Mouse (Mus musculus) intestine, embryonic 16.5 days (tissue): ENCODE measurements at regions not wholly inside any gene's neighbourhood (a gene's known extent, or its start where the extent isn't known, plus 50 kb on each side); places are given as distances from the start of the nearest gene placed in this dataset.

Experiments
- ATAC-seq: fragments of 200-750 bp; cut with Nextera tagmentation; 2 replicates; pipeline ENCODE4 v1.8.0; 2017; ENCODE audit warnings: moderate TSS enrichment, moderate library complexity
- H3K27ac ChIP-seq: fragments of 300-500 bp; sonication (generic); 2 replicates; pipeline ENCODE4 v1.5.1; 2014; ENCODE audit warnings: mild to moderate bottlenecking, low read length
- H3K27me3 ChIP-seq: fragments of 300-500 bp; sonication (generic); replicated peaks from 2 replicates; pipeline ENCODE4 v1.6.1; 2014; ENCODE audit warnings: low read length, control low read depth, mixed read lengths; ENCODE audit not compliant: control insufficient read depth, insufficient read depth
- H3K36me3 ChIP-seq: fragments of 300-500 bp; sonication (generic); 2 replicates; pipeline ENCODE4 v1.6.1; 2014; ENCODE audit warnings: low read length, control low read depth; ENCODE audit not compliant: control insufficient read depth, insufficient read depth
- H3K4me1 ChIP-seq: fragments of 300-500 bp; sonication (generic); 2 replicates; pipeline ENCODE4 v1.6.1; 2014; ENCODE audit warnings: low read length, control low read depth, mixed read lengths; ENCODE audit not compliant: control insufficient read depth, insufficient read depth
- H3K4me2 ChIP-seq: fragments of 300-500 bp; sonication (generic); 2 replicates; pipeline ENCODE4 v1.6.1; 2014; ENCODE audit warnings: low read depth, low read length, control low read depth
- H3K4me3 ChIP-seq: fragments of 300-500 bp; sonication (generic); 2 replicates; pipeline ENCODE4 v1.5.1; 2014; ENCODE audit warnings: mild to moderate bottlenecking, low read length
- H3K9ac ChIP-seq: fragments of 300-500 bp; sonication (generic); 2 replicates; pipeline ENCODE4 v1.6.1; 2014; ENCODE audit warnings: low read depth, low read length
- H3K9me3 ChIP-seq: fragments of 300-500 bp; sonication (generic); 2 replicates; pipeline ENCODE4 v1.6.1; 2016; ENCODE audit warnings: low read length, control low read depth; ENCODE audit not compliant: control insufficient read depth
- WGBS: fragments of 180-500 bp; shearing (Covaris S2); extraction: QIAGEN DNeasy Blood & Tissue Kit; methylation state at CpG from one replicate; pipeline ENCODE4 v1.1.7; 2014; 5-methylcytosine and 5-hydroxymethylcytosine counted together

GRCm38 (mm10) chr8:49631286-49631685 is 787.5 kb upstream of the Tenm3 start:
- Histone ChIP-seq H3K27me3 (no peaks in the 10 kb centered on the region), H3K4me2 (no peak overlapping the region), H3K9ac (no peak overlapping the region), H3K9me3 (no peaks in the 10 kb centered on the region), H3K27ac (no peak overlapping the region), H3K4me3 (no peak overlapping the region), H3K36me3 (no peaks in the 10 kb centered on the region), H3K4me1 (no peaks in the 10 kb centered on the region)
- ATAC-seq, result no peak
- 74% methylated on average over 6 of the region's 6 CpGs for WGBS

GRCm38 (mm10) chr8:49627966-49628495 is 784.3 kb upstream of the Tenm3 start:
- WGBS, result 37% methylated on average over 10 of the region's 10 CpGs
- H3K9ac ChIP-seq, result no peak overlapping the region

GRCm38 (mm10) chr8:49595501-49595900 is 751.8 kb upstream of the Tenm3 start:
- H3K36me3 ChIP-seq, result no peaks in the 10 kb centered on the region
- no peak overlapping the region for H3K9ac ChIP-seq
- no peak overlapping the region for H3K4me3 ChIP-seq
- H3K4me2 ChIP-seq, result no peak overlapping the region
- ATAC-seq, result no peak
- H3K4me1 ChIP-seq, result no peaks in the 10 kb centered on the region
- 69% methylated on average over 2 of the region's 2 CpGs for WGBS
- H3K27ac ChIP-seq, result no peak overlapping the region
- no peaks in the 10 kb centered on the region for H3K27me3 ChIP-seq
- H3K9me3 ChIP-seq, result no peaks in the 10 kb centered on the region

More at GRCm38 (mm10) chr8:49627966-49628495, 784.3 kb upstream of the Tenm3 start:
- Histone ChIP-seq H3K9me3 (no peaks in the 10 kb centered on the region), H3K4me3 (no peak overlapping the region), H3K27ac (no peak overlapping the region), H3K4me2 (no peak overlapping the region), H3K36me3 (no peaks in the 10 kb centered on the region), H3K4me1 (no peaks in the 10 kb centered on the region), H3K27me3 (no peaks in the 10 kb centered on the region)
- ATAC-seq, result no peak

GRCm38 (mm10) chr8:49567423-49567822 is 723.7 kb upstream of the Tenm3 start:
- no peak for ATAC-seq
- Histone ChIP-seq H3K4me1 (no peaks in the 10 kb centered on the region), H3K36me3 (no peaks in the 10 kb centered on the region), H3K9ac (no peak overlapping the region), H3K27me3 (no peaks in the 10 kb centered on the region), H3K27ac (no peak overlapping the region), H3K9me3 (no peaks in the 10 kb centered on the region), H3K4me2 (no peak overlapping the region), H3K4me3 (no peak overlapping the region)
- WGBS, result 62% methylated on average over 3 of the region's 3 CpGs

- Histone ChIP-seq H3K4me2 (no peak overlapping the region), H3K9ac (no peak overlapping the region), H3K27me3 (no peaks in the 10 kb centered on the region), H3K4me3 (no peak overlapping the region), H3K9me3 (no peaks in the 10 kb centered on the region), H3K27ac (no peak overlapping the region), H3K4me1 (no peaks in the 10 kb centered on the region), H3K36me3 (no peaks in the 10 kb centered on the region)
- 89% methylated on average over 5 of the region's 5 CpGs for WGBS
- no peak for ATAC-seq
Observed at GRCm38 (mm10) chr8:49563499-49564279, 719.9 kb upstream of the Tenm3 start.

GRCm38 (mm10) chr8:49562976-49563375 is 719.2 kb upstream of the Tenm3 start:
- Histone ChIP-seq H3K9ac (no peak overlapping the region), H3K4me2 (no peak overlapping the region), H3K9me3 (no peaks in the 10 kb centered on the region), H3K4me3 (no peak overlapping the region), H3K36me3 (no peaks in the 10 kb centered on the region), H3K4me1 (no peaks in the 10 kb centered on the region), H3K27ac (no peak overlapping the region), H3K27me3 (no peaks in the 10 kb centered on the region)
- ATAC-seq, result no peak
- WGBS, result 80% methylated on average over 4 of the region's 4 CpGs

GRCm38 (mm10) chr8:49555724-49556457 is 712.1 kb upstream of the Tenm3 start:
- H3K4me3 ChIP-seq, result no peak overlapping the region
- H3K4me2 ChIP-seq, result no peak overlapping the region
- H3K27ac ChIP-seq, result no peak overlapping the region
- ATAC-seq, result no peak
- 55% methylated on average over 7 of the region's 7 CpGs for WGBS
- H3K9me3 ChIP-seq, result no peaks in the 10 kb centered on the region
- no peak overlapping the region for H3K9ac ChIP-seq
- no peaks in the 10 kb centered on the region for H3K36me3 ChIP-seq
- no peaks in the 10 kb centered on the region for H3K27me3 ChIP-seq
- no peaks in the 10 kb centered on the region for H3K4me1 ChIP-seq

- no peak overlapping the region for H3K27ac ChIP-seq
- H3K9ac ChIP-seq, result no peak overlapping the region
- no peak overlapping the region for H3K4me3 ChIP-seq
- ATAC-seq, result no peak
- no peaks in the 10 kb centered on the region for H3K4me1 ChIP-seq
- H3K36me3 ChIP-seq, result no peaks in the 10 kb centered on the region
- H3K9me3 ChIP-seq, result no peaks in the 10 kb centered on the region
- no peaks in the 10 kb centered on the region for H3K27me3 ChIP-seq
- 75% methylated on average over 3 of the region's 3 CpGs for WGBS
- H3K4me2 ChIP-seq, result no peak overlapping the region
Observed at GRCm38 (mm10) chr8:49553175-49553574, 709.4 kb upstream of the Tenm3 start.

- Histone ChIP-seq H3K4me1 (no peaks in the 10 kb centered on the region), H3K9me3 (no peaks in the 10 kb centered on the region), H3K4me2 (no peak overlapping the region), H3K36me3 (no peaks in the 10 kb centered on the region), H3K9ac (no peak overlapping the region), H3K27ac (no peak overlapping the region), H3K27me3 (no peaks in the 10 kb centered on the region), H3K4me3 (no peak overlapping the region)
- 84% methylated on average over 4 of the region's 4 CpGs for WGBS
- ATAC-seq, result no peak
Observed at GRCm38 (mm10) chr8:49543321-49543720, 699.6 kb upstream of the Tenm3 start.
